Mouse (Mus musculus) E14TG2a.4 (cell line): ENCODE results near the gene Sik3.

Source experiments
- CTCF ChIP-seq: conservative IDR thresholded peaks from 2 replicates; pipeline ENCODE4 v1.5.1; 2014; ENCODE audit warnings: low read length
- NANOG ChIP-seq: IDR thresholded peaks from 2 replicates; pipeline ENCODE4 v1.6.1; 2014; ENCODE audit warnings: borderline replicate concordance, low read length, mixed read lengths
- POU5F1 ChIP-seq: IDR thresholded peaks from 2 replicates; pipeline ENCODE4 v1.6.1; 2014; ENCODE audit warnings: low read length, borderline replicate concordance

GRCm38 (mm10) chr9:46098360-46098985 lies 85.9 kb downstream of the Sik3 start:
- TF ChIP-seq CTCF = no peak
- no peak for TF ChIP-seq NANOG
- TF ChIP-seq POU5F1 = no peak
